Mouse (Mus musculus) embryonic facial prominence, embryonic 10.5 days (tissue): ENCODE measurements around the gene Tsc22d1. TPM values are rescaled to one million over a fixed set of nuclear protein-coding genes. Genes with fewer than 3 reads are reported as not detected.

Experiments used
- DNase-seq: peaks from one replicate; pipeline ENCODE4 v3.0.0-alpha.2; 2017; ENCODE audit warnings: low spot score
- H3K27ac ChIP-seq: fragments of 300-500 bp; sonication (generic); replicated peaks from 2 replicates; pipeline ENCODE4 v1.5.1; 2016; ENCODE audit warnings: mild to moderate bottlenecking
- H3K27me3 ChIP-seq: fragments of 300-500 bp; sonication (generic); replicated peaks from 2 replicates; pipeline ENCODE4 v1.6.1; 2016; ENCODE audit warnings: low read depth, mild to moderate bottlenecking; ENCODE audit not compliant: poor library complexity, severe bottlenecking
- H3K36me3 ChIP-seq: fragments of 300-500 bp; sonication (generic); replicated peaks from 2 replicates; pipeline ENCODE4 v1.6.1; 2016; ENCODE audit warnings: mild to moderate bottlenecking, moderate library complexity
- H3K4me1 ChIP-seq: fragments of 300-500 bp; sonication (generic); 2 replicates; pipeline ENCODE4 v1.6.1; 2016
- H3K4me3 ChIP-seq: fragments of 300-500 bp; sonication (generic); 2 replicates; pipeline ENCODE4 v1.5.1; 2016; ENCODE audit warnings: mild to moderate bottlenecking, moderate library complexity
- H3K9me3 ChIP-seq: fragments of 300-500 bp; sonication (generic); 2 replicates; pipeline ENCODE4 v1.6.1; 2016; ENCODE audit warnings: mild to moderate bottlenecking
- WGBS: fragments of 180-500 bp; shearing (Covaris S2); methylation state at CpG from one replicate; pipeline ENCODE4 v1.1.7; 2016; 5-methylcytosine and 5-hydroxymethylcytosine counted together
- polyA plus RNA-seq: library from polyadenylated mRNA; unstranded; fragments of >200 nt; fragmentation: Nextera tagmentation; extraction: Ambion mirVana; gene quantifications from 2 replicates; pipeline ENCODE4 v1.2.1, GENCODE M21; 2016

Gene Tsc22d1
- polyA plus RNA-seq: 300 and 325 TPM in 2 replicates

- H3K27me3 ChIP-seq: no peaks in the 10 kb centered on the region
- H3K4me3 ChIP-seq: peak within 1 kb of the TSS; percentile 94
- no peaks in the 10 kb centered on the region for H3K9me3 ChIP-seq
- no peak for DNase-seq
- under 1% methylated on average over 119 of the region's 128 CpGs for WGBS
- peaks cover 35% of the 10 kb centered on the region for H3K36me3 ChIP-seq
- peak within 1 kb of the TSS; percentile 99 for H3K27ac ChIP-seq
- peaks cover 48% of the 10 kb centered on the region for H3K4me1 ChIP-seq
Observed at GRCm38 (mm10) chr14:76414862-76415780, at the start of gene Tsc22d1. Tsc22d1 (plus strand) TSS chr14:76414961.

DNA sequence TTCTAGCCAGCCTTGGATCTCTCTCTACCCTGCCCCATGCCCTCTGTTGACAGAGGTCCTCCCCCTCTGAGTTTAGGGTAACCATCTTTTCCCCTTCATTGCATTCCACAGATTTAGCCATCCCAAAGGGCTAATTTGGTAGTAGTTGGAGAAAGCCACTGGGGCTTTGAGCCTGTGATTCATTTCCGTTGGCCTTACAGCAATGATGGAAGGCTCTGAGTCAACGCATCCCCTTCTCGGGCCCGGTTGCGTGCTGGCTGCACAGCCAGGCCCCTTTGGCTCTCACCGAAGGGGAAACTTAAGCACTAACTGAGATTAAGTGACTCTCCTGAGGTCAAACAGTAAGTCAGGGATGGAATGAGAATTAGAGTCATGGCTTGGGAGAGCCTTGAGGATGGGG is 41.1 kb upstream of the Tsc22d1 start:
- no peaks in the 10 kb centered on the region for H3K9me3 ChIP-seq
- no peak for DNase-seq
- WGBS: 90% methylated on average over 6 of the region's 6 CpGs
- peaks cover 14% of the 10 kb centered on the region; the same call in 1 of the 2 replicates for H3K4me1 ChIP-seq
- H3K27me3 ChIP-seq: no peaks in the 10 kb centered on the region
- no peak overlapping the region for H3K4me3 ChIP-seq
- H3K27ac ChIP-seq: no peak overlapping the region
- no peaks in the 10 kb centered on the region for H3K36me3 ChIP-seq

DNA sequence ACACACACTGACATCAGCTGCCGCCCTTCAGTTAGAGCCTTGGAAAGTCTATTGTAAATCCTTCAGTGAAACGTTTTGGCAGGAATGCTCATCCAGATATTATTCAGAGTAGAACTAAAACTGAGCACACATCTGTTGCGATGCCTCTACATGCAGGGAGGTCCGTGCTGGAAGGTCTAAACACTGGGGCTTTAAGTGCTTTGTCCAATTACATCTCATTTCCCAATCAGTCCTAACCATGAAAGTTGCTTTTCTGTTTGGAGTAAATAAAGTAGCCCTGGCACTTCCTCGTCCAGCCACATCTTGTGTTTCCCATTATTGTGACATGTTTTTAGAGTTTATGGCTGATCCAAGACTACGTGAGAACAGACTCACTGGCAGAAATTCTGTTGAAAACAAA is 40.2 kb upstream of the Tsc22d1 start:
- H3K4me1 ChIP-seq: peaks cover 14% of the 10 kb centered on the region; the same call in 1 of the 2 replicates
- no peak overlapping the region for H3K27ac ChIP-seq
- WGBS: 79% methylated on average over 6 of the region's 6 CpGs
- H3K9me3 ChIP-seq: no peaks in the 10 kb centered on the region
- H3K36me3 ChIP-seq: no peaks in the 10 kb centered on the region
- H3K4me3 ChIP-seq: no peak overlapping the region
- no peaks in the 10 kb centered on the region for H3K27me3 ChIP-seq
- no peak for DNase-seq

- no peak for DNase-seq
- Histone ChIP-seq H3K27ac (no peak overlapping the region), H3K4me1 (peaks cover 14% of the 10 kb centered on the region; the same call in 1 of the 2 replicates), H3K9me3 (no peaks in the 10 kb centered on the region; the same call in 1 of the 2 replicates), H3K4me3 (no peak overlapping the region), H3K36me3 (no peaks in the 10 kb centered on the region), H3K27me3 (no peaks in the 10 kb centered on the region)
- 66% methylated on average over 5 of the region's 5 CpGs for WGBS
Observed at GRCm38 (mm10) chr14:76376561-76376960, 38.2 kb upstream of the Tsc22d1 start.

DNA sequence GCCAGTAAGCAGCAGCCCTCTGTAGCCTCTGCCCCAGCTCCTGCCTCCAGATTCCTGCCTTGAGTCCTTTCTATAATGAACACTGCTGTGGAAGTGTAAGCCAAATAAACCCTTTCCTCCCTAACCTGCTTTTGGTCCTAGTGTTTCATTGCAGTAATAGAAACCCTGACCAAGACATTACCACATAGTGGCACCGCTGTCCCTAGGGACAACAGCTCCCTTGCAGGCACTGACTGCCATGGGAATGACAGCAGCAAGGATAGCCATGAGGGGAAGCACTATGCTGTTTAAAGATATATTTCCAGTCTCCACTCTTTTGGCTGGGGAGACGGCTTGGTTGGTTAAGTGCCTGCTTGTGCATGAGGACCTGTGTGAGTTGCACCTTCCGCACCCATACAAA is 35.4 kb upstream of the Tsc22d1 start:
- Histone ChIP-seq H3K4me3 (no peak overlapping the region), H3K9me3 (no peaks in the 10 kb centered on the region; the same call in 1 of the 2 replicates), H3K27me3 (no peaks in the 10 kb centered on the region), H3K4me1 (peaks cover 10% of the 10 kb centered on the region; the same call in 1 of the 2 replicates), H3K36me3 (no peaks in the 10 kb centered on the region), H3K27ac (no peak overlapping the region)
- 92% methylated on average over 3 of the region's 3 CpGs for WGBS
- no peak for DNase-seq

- Histone ChIP-seq H3K36me3 (no peaks in the 10 kb centered on the region), H3K27me3 (no peaks in the 10 kb centered on the region), H3K4me1 (0 out of 2 replicates have a peak, but pooled peaks cover 4% of the 10 kb centered on the region), H3K4me3 (no peak overlapping the region), H3K27ac (no peak overlapping the region), H3K9me3 (peaks cover 3% of the 10 kb centered on the region; the same call in 1 of the 2 replicates)
- WGBS: 77% methylated on average over 7 of the region's 7 CpGs
- no peak for DNase-seq
Observed at GRCm38 (mm10) chr14:76388025-76388424, 26.7 kb upstream of the Tsc22d1 start.

GRCm38 (mm10) chr14:76398251-76398650 is 16.5 kb upstream of the Tsc22d1 start:
- no peaks in the 10 kb centered on the region for H3K9me3 ChIP-seq
- no peaks in the 10 kb centered on the region for H3K36me3 ChIP-seq
- no peak overlapping the region for H3K27ac ChIP-seq
- H3K4me1 ChIP-seq: no peaks in the 10 kb centered on the region
- H3K4me3 ChIP-seq: no peak overlapping the region
- H3K27me3 ChIP-seq: no peaks in the 10 kb centered on the region
- DNase-seq: no peak

DNA sequence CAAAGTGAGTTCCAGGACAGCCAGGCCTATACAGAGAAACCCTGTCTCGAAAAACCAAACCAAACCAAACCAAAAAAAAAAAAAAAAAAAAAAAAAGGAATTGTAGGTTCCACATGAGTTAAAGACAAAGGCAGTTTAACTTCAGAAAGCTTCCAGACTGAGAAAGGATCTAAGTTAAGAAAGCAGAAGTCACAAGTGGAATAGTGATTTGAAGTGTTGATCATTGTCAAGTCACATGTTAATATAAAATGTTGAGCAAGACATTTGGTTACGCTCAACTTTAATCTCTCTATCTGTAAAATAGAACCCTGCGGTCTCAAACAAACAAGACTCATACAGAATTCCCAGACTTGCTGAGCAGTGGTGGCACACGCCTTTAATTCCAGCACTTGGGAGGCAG is 12.2 kb upstream of the Tsc22d1 start:
- WGBS: 90% methylated on average over 4 of the region's 4 CpGs
- Histone ChIP-seq H3K9me3 (no peaks in the 10 kb centered on the region), H3K4me1 (no peaks in the 10 kb centered on the region), H3K27me3 (no peaks in the 10 kb centered on the region), H3K36me3 (no peaks in the 10 kb centered on the region), H3K27ac (no peak overlapping the region), H3K4me3 (no peak overlapping the region)
- no peak for DNase-seq

DNA sequence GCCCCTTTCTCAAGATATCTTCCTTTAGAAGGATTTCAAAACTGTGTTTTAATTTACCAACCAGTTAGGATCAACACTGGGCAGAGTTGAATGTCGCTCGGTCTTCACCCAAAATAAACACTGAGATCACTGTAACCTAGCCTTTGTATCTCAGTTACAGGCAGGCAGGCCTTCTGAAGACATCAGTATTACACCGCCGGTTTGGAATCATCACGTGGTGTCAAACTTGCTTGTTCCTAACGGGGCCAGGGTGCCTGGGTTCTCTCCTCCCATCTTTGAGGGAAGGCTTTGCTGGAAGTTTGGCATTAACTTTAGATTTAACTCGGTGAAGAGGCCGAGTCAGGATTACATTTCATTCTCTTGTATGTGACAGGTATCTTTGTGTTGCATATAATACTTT is 5.7 kb upstream of the Tsc22d1 start:
- Histone ChIP-seq H3K4me1 (peaks cover 8% of the 10 kb centered on the region), H3K9me3 (no peaks in the 10 kb centered on the region), H3K27ac (no peak overlapping the region), H3K4me3 (no peak overlapping the region), H3K36me3 (no peaks in the 10 kb centered on the region), H3K27me3 (no peaks in the 10 kb centered on the region)
- 66% methylated on average over 8 of the region's 8 CpGs for WGBS
- DNase-seq: no peak

DNA sequence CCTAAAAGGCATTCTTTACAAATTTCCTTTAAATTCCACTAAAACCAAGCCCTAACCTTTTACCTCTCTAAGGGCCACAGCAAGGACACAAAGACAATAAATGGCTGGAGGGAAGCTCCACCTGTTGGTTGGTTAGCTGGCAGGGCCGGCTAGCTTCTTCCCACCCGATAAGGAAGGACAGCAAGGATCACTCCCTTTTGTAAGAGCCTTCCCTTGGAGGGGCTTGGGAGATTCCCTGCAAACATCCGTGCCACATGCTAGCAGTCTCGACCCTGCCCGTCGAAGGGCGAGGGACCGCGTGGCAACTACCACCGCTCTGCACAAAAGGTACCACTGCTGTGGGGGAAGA is 1.0 kb upstream of the Tsc22d1 start:
- Histone ChIP-seq H3K27ac (peak overlapping the region; percentile 99), H3K4me3 (peak overlapping the region; percentile 94), H3K9me3 (no peaks in the 10 kb centered on the region), H3K27me3 (no peaks in the 10 kb centered on the region), H3K36me3 (peaks cover 27% of the 10 kb centered on the region), H3K4me1 (peaks cover 38% of the 10 kb centered on the region)
- no peak for DNase-seq
- WGBS: 0% methylated on average over 10 of the region's 10 CpGs

DNA sequence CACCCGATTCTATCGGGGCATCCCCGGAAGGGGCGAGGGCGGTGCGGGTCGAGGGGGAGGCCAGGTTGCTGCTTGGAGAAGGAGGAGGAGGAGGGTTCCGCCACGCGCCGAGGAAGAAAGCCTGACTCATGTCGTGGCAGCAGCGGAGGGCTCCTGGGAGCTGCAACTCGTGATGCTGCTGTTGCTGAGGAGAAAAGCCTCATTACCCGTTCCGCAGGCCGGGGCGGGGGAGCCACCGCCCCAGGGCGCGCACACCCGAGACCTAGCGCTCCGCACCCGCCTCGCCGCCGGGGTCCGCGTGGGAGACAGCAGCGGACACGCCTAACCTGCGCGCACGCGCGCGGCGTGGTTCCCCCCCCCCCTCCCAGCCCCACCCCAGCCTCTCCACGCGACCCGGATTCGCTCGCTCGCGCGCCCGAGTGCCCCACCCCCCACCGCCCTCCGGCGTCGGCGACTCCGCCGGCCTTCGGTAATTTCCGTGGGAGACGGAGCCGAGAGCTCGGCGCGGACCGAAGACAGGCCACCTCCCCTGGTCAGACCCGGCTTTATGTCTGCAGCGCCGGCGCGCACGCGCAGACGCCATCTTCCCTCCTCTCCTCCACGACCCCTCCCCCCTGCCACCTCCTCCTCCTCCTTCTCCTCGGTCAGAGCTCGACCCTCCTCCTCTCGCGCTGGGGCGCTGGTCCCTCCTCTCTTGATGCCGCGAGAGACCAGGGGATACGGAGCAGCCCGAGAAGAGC is 469 bp upstream of the Tsc22d1 start:
- Histone ChIP-seq H3K27me3 (no peaks in the 10 kb centered on the region), H3K9me3 (no peaks in the 10 kb centered on the region), H3K4me3 (peak overlapping the region; percentile 94), H3K36me3 (peaks cover 32% of the 10 kb centered on the region), H3K4me1 (peaks cover 43% of the 10 kb centered on the region), H3K27ac (peak overlapping the region; percentile 99)
- under 1% methylated on average over 80 of the region's 81 CpGs for WGBS
- peak; percentile 100 for DNase-seq

DNA sequence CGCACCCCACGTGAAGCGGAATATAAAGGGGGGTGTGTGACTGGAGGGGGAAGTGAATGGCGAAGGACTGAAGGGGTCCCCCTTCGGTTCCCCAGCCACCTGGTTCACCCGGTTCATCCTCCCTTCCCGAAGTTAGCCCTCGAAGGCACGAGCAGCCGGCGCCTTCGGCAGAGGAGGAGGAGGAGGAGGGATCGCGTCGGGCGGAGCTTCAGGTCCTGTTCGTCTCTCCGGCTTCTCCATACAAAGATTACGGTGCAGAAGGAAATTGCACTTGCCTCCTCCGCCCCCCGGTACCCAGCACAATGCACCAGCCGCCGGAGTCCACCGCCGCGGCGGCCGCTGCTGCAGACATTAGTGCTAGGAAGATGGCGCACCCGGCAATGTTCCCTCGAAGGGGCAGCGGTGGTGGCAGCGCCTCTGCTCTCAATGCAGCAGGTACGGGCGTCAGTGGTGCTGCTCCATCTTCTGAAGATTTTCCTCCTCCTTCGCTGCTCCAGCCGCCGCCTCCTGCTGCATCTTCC is 1.1 kb downstream of the Tsc22d1 start:
- H3K4me3 ChIP-seq: peak overlapping the region; percentile 94
- peaks cover 55% of the 10 kb centered on the region for H3K4me1 ChIP-seq
- no peaks in the 10 kb centered on the region for H3K27me3 ChIP-seq
- no peaks in the 10 kb centered on the region for H3K9me3 ChIP-seq
- peaks cover 41% of the 10 kb centered on the region for H3K36me3 ChIP-seq
- 1% methylated on average over 38 of the region's 38 CpGs for WGBS
- peak; percentile 72 for DNase-seq
- peak overlapping the region; percentile 99 for H3K27ac ChIP-seq
